Mouse (Mus musculus) brain, embryonic 14.5 days (tissue): Measurements from ENCODE around the gene Fis1.
"Not testable (repeated sequence)": the region's sequence is repeated elsewhere in the genome, so short reads cannot be mapped to it uniquely, and the experiment has no call there.

ENCODE experiments used
- CTCF ChIP-seq: fragments of 200-500 bp; IDR thresholded peaks from 2 replicates; pipeline ENCODE4 v1.5.1; 2012; ENCODE audit warnings: inconsistent platforms, mild to moderate bottlenecking, moderate library complexity, borderline replicate concordance; ENCODE audit not compliant: insufficient read depth, insufficient read length; ENCODE audit errors: extremely low read depth
- POLR2A ChIP-seq: fragments of 200-500 bp; IDR thresholded peaks from 2 replicates; pipeline ENCODE4 v1.6.1; 2012; ENCODE audit warnings: mild to moderate bottlenecking, inconsistent platforms, borderline replicate concordance; ENCODE audit not compliant: poor library complexity, insufficient read depth, insufficient read length, severe bottlenecking; ENCODE audit errors: extremely low read depth

GRCm38 (mm10) chr5:136949551-136950336 lies 3.3 kb upstream of the Fis1 start:
- not testable (repeated sequence) for TF ChIP-seq CTCF, POLR2A
